Mouse (Mus musculus): ENCODE measurements at regions not wholly inside any gene's neighbourhood (a gene's known extent, or its start where the extent isn't known, plus 50 kb on each side); places are given as distances from the start of the nearest gene placed in this dataset.
A peak's percentile ranks its signal among the peaks of the same experiment; 100 is the strongest.

- DNase-seq (ENCODE audit: low spot score in 2 of 2) = no peak
Observed at GRCm38 (mm10) chr8:126683950-126684349, 90.2 kb upstream of the Irf2bp2 start.

GRCm38 (mm10) chr8:126683555-126683947 lies 89.8 kb upstream of the Irf2bp2 start:
- no peak for DNase-seq (ENCODE audit: low spot score in 2 of 2)

- no peak for DNase-seq (ENCODE audit: low spot score in 2 of 2)
Observed at GRCm38 (mm10) chr8:126682817-126683554, 89.2 kb upstream of the Irf2bp2 start.

- DNase-seq (ENCODE audit: low spot score in 2 of 2) = no peak
Observed at GRCm38 (mm10) chr8:126681948-126682651, 88.3 kb upstream of the Irf2bp2 start.

- no peak for DNase-seq (ENCODE audit: low spot score in 2 of 2)
Observed at GRCm38 (mm10) chr8:126678004-126678751, 84.4 kb upstream of the Irf2bp2 start.

GRCm38 (mm10) chr8:126675153-126675552 lies 81.4 kb upstream of the Irf2bp2 start:
- no peak for DNase-seq (ENCODE audit: low spot score in 2 of 2)

- no peak for DNase-seq (ENCODE audit: low spot score in 2 of 2)
Observed at GRCm38 (mm10) chr8:126673038-126673740, 79.4 kb upstream of the Irf2bp2 start.

GRCm38 (mm10) chr8:126671594-126671993 lies 77.8 kb upstream of the Irf2bp2 start:
- DNase-seq (ENCODE audit: low spot score in 2 of 2) = no peak

- no peak for DNase-seq (ENCODE audit: low spot score in 2 of 2)
Observed at GRCm38 (mm10) chr8:126669919-126670318, 76.1 kb upstream of the Irf2bp2 start.

GRCm38 (mm10) chr8:126669154-126669553 lies 75.4 kb upstream of the Irf2bp2 start:
- no peak for DNase-seq (ENCODE audit: low spot score in 2 of 2)

GRCm38 (mm10) chr8:126668657-126669025 lies 74.9 kb upstream of the Irf2bp2 start:
- no peak for DNase-seq (ENCODE audit: low spot score in 2 of 2)

- no peak for DNase-seq (ENCODE audit: low spot score in 2 of 2)
Observed at GRCm38 (mm10) chr8:126667721-126668656, 74.2 kb upstream of the Irf2bp2 start.

GRCm38 (mm10) chr8:126667086-126667720 lies 73.4 kb upstream of the Irf2bp2 start:
- DNase-seq (ENCODE audit: low spot score in 2 of 2) = no peak

- DNase-seq (ENCODE audit: low spot score in 2 of 2) = peak; percentile 79 to 93
Observed at GRCm38 (mm10) chr8:126666327-126667085, 72.7 kb upstream of the Irf2bp2 start.

GRCm38 (mm10) chr8:126665581-126666241 lies 71.9 kb upstream of the Irf2bp2 start:
- DNase-seq (ENCODE audit: low spot score in 2 of 2) = no peak

GRCm38 (mm10) chr8:126664891-126665290 lies 71.1 kb upstream of the Irf2bp2 start:
- DNase-seq (ENCODE audit: low spot score in 2 of 2) = no peak

GRCm38 (mm10) chr8:126662797-126663784 lies 69.3 kb upstream of the Irf2bp2 start:
- peak in 1 of 2 experiments; percentile 37 for DNase-seq (ENCODE audit: low spot score in 2 of 2)

GRCm38 (mm10) chr8:126662151-126662550 lies 68.4 kb upstream of the Irf2bp2 start:
- no peak for DNase-seq (ENCODE audit: low spot score in 2 of 2)
